Mouse (Mus musculus) spleen, adult 12 weeks (tissue): ENCODE measurements around the gene Npas2.

Experiments used
- DNase-seq: peaks from one replicate; pipeline ENCODE4 v3.0.0; 2022; ENCODE audit warnings: low spot score

Gene Npas2

DNA sequence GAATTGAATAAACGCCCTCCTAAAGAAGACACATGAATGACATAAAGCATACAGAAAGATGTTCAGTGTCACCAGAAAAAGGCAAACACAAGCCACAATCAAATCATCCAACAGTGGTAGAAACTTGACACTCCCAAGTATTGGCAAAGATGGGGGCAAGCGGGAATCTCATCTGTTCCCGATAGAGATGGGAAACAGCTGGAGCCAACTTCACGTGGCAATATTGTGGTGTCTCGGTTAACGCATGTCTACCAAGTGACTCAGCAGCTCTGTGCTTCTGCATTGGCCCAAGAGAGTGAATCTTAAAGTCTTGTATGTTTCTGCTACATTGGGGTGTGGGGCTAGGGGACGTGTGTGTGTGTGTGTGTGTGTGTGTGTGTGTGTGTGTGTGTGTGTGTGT lies 89.8 kb downstream of the Npas2 start:
- no peak for DNase-seq

DNA sequence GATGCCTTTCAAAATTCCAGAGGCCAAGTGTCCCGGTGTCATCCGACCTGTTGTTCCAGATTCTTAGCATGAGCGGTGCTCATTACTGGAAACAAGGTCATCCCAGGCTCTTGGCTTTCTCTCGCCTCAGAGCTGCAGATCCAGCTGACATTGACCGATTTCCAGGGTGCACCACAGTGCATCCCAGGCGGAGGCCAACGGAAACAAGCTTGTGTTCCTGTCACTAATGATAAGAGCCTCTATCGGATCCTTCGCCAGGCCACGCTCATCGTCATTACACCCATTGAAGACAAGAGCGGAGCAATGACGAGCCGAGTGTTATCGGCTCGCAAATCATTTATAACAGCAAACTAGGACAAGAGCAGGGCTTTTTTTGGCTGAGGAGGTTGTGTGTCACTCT lies 91.3 kb downstream of the Npas2 start:
- no peak for DNase-seq

DNA sequence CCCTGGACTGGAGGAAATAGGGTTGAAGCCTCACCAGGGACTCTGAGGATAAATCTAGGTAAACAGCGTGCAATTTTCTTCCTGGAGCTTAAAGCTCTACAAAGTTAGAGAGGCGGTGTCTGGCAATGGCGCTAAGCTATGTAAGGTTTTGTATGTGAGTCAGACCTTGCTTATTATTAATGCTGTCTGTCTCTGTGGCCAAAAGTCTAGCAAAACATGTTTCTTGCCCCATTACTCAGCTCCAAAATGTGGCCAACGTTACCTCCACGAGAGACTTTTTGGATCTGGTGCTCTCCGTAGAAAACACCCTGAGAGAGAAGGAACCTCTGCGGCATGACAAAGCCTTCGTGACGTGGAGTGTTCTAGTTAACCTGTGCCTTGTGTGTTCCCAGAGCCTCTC lies 93.5 kb downstream of the Npas2 start:
- DNase-seq, result no peak

DNA sequence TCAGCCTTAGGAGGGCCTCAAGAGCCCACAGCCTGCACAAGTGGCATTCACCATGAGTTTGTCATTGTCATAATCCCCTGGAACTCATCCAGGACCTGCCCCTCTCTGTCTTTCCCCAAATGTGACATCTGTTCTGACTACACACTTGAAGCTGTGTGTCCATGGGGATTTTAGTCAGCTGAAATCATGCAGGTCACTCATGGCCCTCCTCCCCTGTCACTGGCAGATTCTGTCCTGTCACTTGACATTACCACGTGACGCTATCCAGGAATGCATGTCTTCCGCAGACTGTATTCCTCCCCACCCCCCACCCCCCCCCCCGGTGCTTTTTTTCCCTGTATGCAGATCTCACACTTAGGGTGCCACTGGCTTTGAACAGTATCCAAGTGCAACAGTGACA lies 94.3 kb downstream of the Npas2 start:
- DNase-seq, result no peak

DNA sequence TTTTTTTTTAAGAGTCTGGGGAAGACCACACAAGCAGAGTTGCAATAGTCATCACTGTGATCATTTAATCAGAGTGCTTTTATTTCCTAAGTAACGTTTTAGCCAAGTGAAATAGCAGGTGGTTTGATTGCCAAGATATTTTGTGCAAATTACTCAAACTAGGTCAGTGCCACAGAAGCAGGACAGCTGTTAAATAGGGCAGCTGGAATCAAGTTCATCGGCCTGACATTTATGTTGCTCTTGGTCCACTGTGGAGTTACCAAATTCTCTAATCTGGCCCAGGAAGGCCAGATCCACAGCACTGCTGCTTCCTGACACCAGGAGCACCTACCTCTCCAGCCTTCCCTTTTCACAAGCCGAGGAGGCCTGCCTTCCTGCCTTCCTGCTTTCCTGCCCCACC lies 94.9 kb downstream of the Npas2 start:
- DNase-seq, result no peak

DNA sequence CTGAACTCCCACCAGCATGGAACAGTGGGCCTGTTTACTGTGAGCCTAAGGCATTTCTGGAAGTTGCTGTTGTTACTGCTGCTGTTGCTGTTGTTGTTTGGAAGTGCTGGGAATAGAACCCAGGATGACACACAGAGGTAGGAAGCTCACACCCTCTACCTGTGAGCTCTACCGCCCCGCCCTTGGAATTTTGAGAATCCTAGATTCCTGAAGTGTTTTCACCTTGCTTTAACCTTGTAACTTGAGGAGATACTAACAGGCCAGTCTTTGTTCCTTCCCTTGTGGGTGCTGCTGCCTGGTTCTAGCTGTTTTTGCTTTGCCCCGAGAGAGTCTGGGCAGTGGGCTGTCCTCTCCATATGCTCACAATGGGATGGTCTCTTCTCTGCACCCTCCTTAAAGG lies 98.5 kb downstream of the Npas2 start:
- DNase-seq, result no peak

DNA sequence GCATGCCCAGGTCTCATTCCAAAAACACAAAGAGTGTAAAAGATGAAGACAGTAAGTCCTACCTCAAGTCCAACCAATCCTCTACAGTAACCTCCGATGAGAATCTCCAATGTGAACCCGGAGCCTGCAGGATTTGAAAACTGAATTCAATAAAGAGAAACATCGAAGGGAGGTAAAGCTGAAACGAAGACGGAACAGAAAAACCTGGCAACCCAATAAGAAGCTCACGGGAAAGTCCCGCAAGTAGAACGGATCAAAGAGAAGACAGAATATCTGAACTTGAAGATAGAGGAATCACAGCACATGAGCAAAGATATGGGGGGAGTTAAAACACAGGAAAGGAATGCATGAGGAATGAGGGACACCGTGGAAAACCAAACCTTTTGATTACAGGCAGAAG lies 104.8 kb downstream of the Npas2 start:
- DNase-seq, result no peak

DNA sequence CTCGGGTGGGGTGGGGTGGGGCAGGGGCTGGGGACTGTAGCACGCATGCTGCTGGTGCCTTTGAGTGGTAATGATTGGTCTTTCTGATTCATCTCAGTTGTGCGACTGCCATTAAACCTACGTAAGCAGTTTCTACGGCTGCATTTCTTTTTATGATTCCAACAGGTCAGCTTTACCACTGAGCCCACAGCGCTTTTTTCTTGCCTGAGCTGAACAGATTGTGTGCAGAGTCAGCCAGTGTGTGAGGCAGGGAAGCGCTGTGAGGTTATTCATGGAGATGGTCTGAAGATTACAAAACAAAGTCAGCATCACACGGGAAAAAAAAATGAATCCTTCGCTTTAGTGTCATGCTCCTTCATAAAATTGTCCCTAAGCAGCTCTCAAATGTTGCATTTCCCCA lies 106.7 kb downstream of the Npas2 start:
- DNase-seq, result no peak

DNA sequence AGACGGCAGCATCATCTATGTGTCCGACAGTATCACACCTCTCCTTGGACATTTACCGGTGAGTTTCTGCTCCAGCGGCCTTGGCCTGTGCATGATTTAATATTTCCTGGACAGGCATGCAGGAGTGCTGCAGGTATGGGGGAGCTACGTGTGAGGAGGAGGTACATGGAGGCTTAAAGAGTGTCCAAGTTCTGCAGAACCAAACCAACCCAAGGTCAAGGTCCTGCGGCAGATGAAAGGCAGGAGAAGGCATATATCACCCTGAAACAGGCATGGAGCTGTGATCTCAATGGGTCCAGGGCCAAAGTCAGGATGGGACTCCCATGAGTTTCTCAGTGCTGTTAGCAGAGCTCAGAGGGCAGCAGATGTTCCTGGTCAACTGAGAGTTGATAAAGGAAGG lies 107.1 kb downstream of the Npas2 start:
- DNase-seq, result no peak

DNA sequence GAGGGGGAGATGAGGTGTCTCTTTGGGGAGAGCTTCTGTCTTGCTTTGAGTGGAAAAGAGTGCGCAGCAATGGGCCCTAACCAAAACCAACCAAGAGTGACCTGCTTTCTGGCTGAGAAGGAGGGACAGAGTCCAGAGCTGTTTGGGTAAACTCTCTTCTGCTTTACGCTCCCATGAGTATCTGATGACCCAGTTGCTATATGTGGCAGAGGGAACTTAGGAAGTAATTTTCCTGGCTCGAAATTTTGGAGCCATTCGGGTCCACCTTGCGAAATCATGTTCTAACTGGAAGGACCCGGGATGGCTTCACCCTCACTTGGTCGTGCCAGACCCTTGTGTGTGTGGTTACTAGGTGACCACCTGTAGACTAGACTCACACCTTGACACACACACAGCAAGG lies 108.7 kb downstream of the Npas2 start:
- DNase-seq, result no peak

DNA sequence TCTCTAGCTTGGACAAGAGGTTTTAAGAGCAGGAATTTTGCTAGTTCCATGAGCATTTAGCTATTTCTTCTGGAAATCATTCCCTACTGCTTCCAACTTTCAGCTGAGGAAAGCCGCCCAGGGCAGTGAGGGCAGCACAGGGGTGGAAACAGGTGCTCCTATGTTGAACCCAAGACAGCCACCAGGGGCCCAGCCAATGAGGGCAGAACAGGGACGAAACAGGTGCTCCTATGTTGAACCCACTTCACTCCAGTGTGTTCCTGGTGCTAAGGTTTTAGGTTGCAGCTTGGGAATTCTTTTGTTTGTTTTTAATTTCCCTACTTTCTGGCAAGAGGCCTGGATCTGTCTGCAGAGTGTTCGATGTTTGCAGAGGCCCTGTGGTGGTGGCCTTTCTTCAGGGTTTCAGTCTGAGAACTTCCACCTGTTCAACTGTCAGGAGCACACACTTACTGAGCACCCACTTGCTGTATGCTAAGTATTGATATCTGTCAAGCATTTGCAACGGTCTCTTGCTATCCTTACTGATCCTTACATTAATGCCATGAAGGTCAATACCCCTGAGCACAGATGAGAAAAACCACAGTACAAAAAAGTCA lies 109.6 kb downstream of the Npas2 start:
- DNase-seq, result no peak

DNA sequence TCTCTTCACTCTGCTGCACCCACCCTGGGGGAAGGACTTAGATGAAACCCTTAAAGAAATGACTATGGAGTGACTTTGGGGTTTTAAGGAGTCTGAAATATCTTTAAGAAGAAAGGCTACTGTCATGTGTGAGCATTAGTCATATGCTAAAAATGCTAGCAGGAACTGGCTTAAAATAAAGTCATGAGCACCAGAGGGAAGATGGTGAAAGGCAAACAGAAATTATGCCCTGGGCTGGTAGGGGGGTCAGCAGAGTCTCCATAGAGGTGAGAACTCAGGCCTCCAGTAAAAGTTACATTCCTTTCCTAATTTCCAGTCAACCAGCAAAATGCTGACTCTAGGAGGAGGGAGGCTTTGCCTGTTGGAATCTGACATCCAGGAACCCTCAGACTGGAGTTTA lies 113.8 kb downstream of the Npas2 start:
- DNase-seq, result no peak

DNA sequence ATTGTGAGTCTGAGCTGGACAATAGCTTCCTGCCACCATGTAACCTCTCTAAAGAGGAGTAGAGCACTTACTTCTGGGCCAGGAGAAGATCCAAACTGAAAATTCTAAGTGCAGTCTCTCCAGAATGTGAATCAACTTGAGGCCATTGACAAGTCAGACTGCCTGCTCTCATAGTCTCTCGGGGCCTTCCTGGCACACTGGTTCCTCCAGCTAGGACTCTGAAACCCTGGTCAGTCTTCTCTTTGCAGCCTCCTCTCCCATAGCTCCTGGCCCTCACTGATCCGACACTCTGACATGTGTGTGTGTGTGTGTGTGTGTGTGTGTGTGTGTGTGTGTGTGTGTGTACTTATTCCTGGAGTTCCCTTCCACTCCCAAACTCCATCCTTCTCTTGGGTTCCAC lies 114.4 kb downstream of the Npas2 start:
- DNase-seq, result no peak

DNA sequence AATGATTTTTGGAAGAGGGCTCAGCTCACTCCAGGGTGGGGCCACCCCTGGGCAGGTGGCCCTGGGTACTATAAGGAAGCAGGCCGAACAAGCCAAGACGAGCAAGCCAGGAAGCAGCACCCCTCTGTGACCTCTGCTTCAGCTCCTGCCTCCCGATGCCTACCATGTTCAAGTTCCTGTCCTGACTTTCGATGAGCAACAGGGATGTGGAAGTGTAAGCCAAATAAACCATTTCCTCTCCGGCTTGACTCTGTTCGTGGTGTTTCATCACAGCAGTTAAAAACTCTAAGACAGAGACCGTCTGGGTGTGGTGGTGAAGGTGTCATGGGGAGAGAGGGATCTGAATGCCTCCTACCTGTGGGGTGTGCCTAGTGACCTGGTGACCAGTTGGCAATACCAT lies 116.0 kb downstream of the Npas2 start:
- no peak for DNase-seq

DNA sequence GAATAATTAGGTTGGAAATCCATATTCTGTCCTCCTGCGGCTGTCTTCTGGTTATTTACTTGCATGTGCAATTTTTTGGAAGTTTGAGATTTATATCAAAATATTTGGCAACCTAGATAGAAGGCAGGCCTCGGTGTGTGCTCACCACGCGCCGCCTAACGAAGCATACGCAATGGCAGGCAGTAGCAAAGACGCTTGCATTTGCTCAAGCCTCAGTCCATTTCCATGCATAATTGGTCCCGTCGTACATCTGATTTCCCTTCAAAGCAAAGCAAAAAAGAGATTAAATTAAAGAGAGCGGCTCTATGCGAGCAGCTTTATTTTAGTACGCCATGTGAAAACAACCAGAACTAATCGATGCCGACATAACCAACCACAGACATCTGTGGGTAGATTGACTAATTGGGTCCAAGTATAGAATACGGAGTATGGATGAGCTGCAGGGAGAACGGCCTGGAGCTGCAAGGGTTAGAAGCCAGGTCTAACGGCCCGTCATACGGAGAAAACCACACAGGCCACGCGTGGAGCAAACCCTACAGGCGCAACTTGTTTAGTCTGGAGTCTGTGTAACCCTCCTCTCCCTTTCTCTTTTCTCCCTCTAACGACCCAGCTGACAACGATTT lies 118.9 kb downstream of the Npas2 start:
- no peak for DNase-seq

DNA sequence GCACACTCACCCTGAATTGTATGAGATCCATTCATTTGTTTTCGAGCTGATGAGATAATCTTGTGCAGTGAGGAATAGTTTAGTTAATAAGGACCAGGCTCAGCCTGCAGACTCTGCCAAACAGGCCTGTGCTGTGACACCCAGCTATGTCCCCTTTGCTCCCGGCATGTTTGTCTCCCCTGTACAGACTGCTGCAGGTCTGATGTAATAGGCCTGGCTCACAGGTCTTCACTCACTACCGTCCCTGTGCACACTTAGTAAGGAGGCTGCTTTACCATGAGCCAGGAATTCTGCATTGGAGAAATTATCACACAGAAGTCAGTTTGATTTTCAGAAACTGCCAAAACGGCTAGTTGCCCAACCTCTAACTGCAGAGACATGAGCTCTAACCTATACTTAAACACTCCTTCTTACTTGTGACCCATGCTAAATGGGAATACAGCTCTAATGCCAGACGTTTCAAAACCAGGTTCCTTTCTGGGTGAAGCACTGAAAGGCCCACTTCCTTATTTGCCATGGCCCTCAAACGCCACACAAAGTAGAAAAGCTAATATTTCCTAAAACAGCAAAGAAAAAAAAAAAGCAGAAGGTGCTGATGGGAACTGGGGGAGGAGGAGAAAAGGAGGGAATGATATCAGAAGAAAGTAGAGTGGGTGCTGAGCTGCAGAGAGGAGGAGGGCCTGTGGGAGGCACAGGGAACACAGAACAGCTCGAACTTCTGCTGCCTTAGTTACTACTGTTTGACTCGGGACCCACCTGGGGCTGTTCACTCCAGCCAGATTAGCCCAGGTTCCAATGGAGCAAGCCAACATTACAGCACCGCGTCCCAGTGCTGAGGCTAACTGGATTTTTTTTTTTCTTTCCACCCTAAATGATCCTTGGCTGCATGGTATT lies 120.1 kb downstream of the Npas2 start:
- DNase-seq, result no peak

DNA sequence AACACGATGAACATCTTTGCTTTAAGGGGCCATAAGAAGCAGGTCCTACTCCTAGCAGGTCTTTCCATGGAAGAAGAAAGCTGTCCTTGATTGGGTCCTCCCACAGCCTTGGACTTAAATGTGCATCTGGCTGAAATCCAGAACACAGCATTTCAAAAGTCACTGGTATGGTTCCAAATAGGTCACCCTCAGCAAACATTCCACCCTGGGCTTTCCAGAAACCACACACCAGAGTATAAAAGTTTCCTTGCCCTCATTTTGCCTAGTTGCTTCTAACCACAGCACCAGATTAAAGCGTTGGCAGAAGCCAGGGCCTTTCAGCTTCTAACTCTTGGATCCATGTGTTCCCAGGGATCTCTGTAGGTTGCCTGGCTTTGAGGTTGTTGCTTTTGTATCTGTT lies 124.4 kb downstream of the Npas2 start:
- no peak for DNase-seq

DNA sequence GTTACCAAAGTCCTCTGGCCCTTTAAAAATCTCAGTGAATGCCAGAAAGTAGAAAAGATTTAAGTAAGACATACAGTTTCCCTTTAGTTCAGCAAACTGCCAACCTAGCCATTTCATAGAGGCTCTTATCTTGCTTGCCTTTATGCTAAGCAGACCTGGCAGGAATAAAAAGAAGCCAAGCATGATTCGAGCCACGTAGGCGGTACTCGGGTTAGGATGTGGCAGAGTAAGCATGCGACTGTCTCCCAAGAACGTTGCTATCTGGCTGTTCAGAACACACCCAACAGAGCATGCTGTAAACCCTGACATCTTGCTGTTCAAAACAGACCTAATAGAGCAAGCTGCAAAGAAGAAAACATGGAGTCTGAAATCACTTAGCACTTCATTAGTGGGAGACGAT lies 125.3 kb downstream of the Npas2 start:
- no peak for DNase-seq

DNA sequence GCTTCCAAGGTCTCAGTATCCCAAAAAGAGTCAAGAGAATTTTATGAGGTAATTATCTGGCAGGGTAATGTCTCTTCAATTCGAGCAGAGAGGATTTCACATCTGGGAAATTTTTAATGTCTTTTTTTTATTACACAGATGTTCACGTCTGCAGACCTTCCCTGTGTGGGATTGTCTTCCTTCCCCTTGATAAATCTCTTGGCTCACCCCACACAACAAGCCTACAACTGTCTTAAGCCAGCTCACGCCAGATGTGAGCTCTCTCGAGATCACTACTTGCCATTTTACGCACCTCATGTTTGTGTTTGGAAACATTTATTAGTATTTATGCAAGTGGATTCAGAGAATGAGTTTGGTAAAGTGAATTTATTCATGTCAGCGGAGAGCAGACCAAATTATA lies 128.4 kb downstream of the Npas2 start:
- DNase-seq, result no peak

DNA sequence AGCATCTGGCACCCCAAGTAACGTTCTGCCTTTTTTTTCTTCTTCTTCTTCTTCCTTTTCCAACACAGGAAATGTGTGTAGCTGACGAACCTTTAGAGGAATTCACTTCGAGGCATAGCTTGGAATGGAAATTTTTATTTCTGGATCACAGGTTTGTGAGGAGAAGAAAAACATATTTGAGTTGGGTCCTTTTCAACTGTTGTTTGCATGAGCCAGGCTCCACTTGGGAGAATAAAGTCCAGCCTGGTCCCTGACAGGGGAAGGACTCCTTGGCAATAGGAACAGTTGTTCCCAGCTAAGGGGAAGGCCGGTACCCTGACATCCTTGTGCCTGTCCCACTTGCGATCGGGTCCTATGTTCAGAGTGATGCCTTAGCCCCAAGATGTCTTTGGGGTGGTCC lies 131.7 kb downstream of the Npas2 start:
- no peak for DNase-seq

DNA sequence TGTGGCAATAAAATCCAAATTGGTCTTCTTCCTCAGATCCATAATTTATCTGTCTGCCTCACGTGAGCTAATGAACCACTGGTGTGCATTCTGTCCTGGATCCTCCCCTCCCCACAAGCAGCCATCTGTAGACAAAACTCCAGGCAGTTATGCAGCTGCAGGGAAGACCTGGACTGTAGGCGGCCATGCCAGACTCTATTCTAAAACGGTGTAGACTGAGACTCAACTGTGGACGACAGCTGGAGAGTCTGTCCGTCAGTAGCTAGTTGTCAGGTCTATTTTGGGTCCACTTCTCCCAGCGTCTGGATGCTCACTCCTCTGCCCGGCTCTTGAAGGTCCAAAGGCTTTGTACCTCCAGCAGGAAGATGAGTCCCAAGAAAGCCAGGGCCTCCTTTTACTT lies 134.0 kb downstream of the Npas2 start:
- no peak for DNase-seq

DNA sequence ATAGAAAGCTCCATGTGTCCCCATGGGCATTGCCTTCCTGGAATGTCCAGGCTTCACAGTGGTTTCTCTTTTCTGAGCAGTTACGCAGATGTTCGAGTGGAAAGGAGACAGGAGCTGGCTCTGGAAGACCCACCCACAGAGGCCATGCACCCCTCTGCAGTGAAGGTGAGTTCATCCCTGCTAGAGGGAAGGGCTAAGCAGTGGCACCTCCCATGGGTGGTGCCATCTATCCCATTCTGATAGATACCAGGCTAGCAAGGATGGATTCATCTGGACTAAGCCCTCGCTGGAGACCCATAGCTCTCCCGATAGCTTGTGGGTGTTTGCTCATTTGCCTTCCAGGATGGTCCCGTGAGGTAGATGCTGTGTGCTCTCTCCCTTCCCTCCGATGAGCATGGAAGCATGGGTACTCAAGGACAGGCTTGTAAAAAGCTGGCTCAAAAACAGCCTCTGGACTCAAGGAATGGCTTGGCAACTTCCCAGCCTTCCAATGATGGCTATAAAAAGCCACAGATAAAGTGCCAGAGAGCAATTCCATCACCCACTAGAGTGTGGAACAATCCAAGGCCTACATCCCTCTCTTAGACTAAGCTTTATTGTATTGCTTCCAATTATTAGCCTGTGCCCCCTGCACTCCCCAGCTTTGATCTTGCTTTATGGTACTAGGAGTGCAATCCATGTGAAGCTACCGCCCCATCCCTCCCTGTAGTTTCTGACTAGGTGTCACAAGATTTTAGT lies 137.5 kb downstream of the Npas2 start:
- DNase-seq, result no peak

DNA sequence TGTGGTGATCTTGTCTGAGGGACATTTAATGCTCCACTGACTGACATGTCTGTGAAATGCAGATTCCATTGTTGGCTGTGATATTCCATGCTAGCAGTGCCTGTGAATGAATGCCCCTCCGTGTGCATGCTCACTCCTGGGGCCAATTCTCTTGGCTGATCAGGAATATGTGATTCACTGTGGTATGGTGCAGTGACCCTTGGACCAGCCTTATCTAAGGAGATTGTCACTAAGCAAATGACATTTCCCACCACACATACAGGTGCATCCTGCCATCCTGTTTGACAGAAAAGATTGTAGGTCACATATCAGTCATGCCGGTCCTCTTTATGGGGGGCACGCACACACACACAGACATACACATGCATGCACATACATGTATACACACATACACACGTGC lies 138.9 kb downstream of the Npas2 start:
- DNase-seq, result no peak
